ENCODE assay signal across 9 mouse cellular contexts in the genomic region with DNA sequence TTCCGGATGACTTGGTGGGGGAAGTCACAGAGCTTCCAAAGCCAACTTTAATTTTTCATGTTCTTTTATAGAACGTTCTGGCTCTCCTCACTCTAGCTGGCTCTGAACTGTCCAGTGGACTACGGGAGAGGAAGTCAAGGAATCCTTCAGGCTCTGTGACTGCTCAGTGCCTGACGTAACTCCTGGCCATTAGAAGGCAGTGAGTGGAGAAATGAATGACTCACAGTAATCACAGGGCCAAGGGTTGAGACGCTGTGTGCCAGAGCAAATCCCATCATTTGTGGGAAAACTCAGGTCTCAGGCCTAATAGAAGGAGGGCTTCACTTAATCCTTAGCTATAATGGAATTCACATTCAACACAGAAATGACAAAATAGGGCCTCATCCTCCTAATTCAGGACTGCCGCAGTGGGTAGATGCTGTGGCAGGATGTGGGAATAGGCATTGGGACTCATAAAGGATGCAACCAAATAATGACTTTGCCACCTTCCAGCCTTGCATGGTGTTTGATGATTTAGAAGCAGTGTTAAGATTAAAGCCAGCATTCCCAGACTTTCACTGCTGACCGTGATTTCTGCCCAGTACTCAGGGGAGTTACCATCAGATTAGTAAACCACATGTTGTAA.
DNase-seq lines count a peak whose midpoint lies in the region; ATAC-seq and TF ChIP-seq lines count a peak whose summit lies in the region.
"Had no signal": no experiment of that assay in that cellular context is flagged by ENCODE, and none has a peak within 500 bp of the region (broad histone marks: within the 10 kb centered on the region; RNA-seq: fewer than 3 reads in every experiment).

No protein-coding gene starts in this region.

- H3K4me3 ChIP-seq in intestine, embryonic 15.5 days (replicated peaks), result no peak overlapping the region
- no peak overlapping the region for H3K4me3 ChIP-seq in thymus, adult 2 months (ENCODE audit: control insufficient read depth, insufficient read depth, low read length)

- ATAC-seq in intestine, embryonic 15.5 days, result no peak
- no peak for ATAC-seq in activated CD4-positive, CD25-positive, alpha-beta regulatory T cell, adult 4 months

- DNase-seq in kidney, postnatal 10 days, result peak; percentile 22
- no peak for DNase-seq in kidney, adult 9 months
- DNase-seq in adrenal gland, adult 8-10 months, result peak; percentile 31
- peak; percentile 24 to 50 for DNase-seq in gastrocnemius, postnatal 36 days
- DNase-seq in lung, postnatal 4 days, result peak; percentile 12 to 22
- DNase-seq in thymus, adult 2 months, result no peak
- DNase-seq: spleen, adult 18-20 months had no signal

- H3K9ac ChIP-seq in intestine, embryonic 15.5 days, result no peak overlapping the region

- no peak for TF ChIP-seq POLR2A in thymus, adult 2 months (IDR thresholded peaks at IDR 0.05; ENCODE audit: control insufficient read depth, extremely low read depth, insufficient read depth, low read length, poor library complexity)

- no peak for TF ChIP-seq CTCF in thymus, adult 2 months (IDR thresholded peaks at IDR 0.05; ENCODE audit: borderline replicate concordance, control insufficient read depth, extremely low read depth, insufficient read depth, low read length, poor library complexity)

- H3K27me3 ChIP-seq in intestine, embryonic 15.5 days (replicated peaks), result no peaks in the 10 kb centered on the region
- H3K27me3 ChIP-seq in thymus, adult 2 months (ENCODE audit: control insufficient read depth, insufficient read depth, low read length), result no peaks in the 10 kb centered on the region

- no peaks in the 10 kb centered on the region for H3K9me3 ChIP-seq in intestine, embryonic 15.5 days

- no peak overlapping the region for H3K27ac ChIP-seq in intestine, embryonic 15.5 days
- H3K27ac ChIP-seq in thymus, adult 2 months (ENCODE audit: control insufficient read depth, insufficient read depth, low read length), result no peak overlapping the region

- intact Hi-C loops in gastrocnemius, postnatal 36 days (cut with DNase I), result no loop called here

- no peak overlapping the region for H3K4me2 ChIP-seq in intestine, embryonic 15.5 days (replicated peaks)

- 60% methylated on average over 7 of the region's 7 CpGs for WGBS in intestine, embryonic 15.5 days
- 80% methylated on average over 7 of the region's 7 CpGs for WGBS in thymus, adult 2 months

- H3K36me3 ChIP-seq in intestine, embryonic 15.5 days, result no peaks in the 10 kb centered on the region
- H3K36me3 ChIP-seq in thymus, adult 2 months (ENCODE audit: control insufficient read depth, insufficient read depth, low read length), result no peaks in the 10 kb centered on the region

- no peaks in the 10 kb centered on the region for H3K4me1 ChIP-seq in intestine, embryonic 15.5 days (replicated peaks)
- H3K4me1 ChIP-seq in thymus, adult 2 months (replicated peaks; ENCODE audit: control insufficient read depth, insufficient read depth, low read length), result no peaks in the 10 kb centered on the region

Comparison
In these comparisons a context has a peak if more than half of its experiments do, and no peak if none do; other contexts are left out.
1. DNase-seq: peak in kidney, postnatal 10 days (single experiment), adrenal gland, adult 8-10 months (single experiment), gastrocnemius, postnatal 36 days (2 of 2) and lung, postnatal 4 days (2 of 2); none in kidney, adult 9 months (single experiment) and thymus, adult 2 months (single experiment).